Mouse (Mus musculus): ENCODE data around the gene Dlg2. TPM values are rescaled to one million over a fixed set of nuclear protein-coding genes. Genes with fewer than 3 reads are reported as not detected.
A peak's percentile ranks its signal among the peaks of the same experiment; 100 is the strongest.

Dlg2 gene
- polyA plus RNA-seq, 1 experiment: 141 TPM

GRCm38 (mm10) chr7:91086071-91086470 is 609.6 kb downstream of the Dlg2 start:
- no peak for DNase-seq (ENCODE audit: extremely low spot score in 1 of 2, low spot score in 1 of 2)

DNA sequence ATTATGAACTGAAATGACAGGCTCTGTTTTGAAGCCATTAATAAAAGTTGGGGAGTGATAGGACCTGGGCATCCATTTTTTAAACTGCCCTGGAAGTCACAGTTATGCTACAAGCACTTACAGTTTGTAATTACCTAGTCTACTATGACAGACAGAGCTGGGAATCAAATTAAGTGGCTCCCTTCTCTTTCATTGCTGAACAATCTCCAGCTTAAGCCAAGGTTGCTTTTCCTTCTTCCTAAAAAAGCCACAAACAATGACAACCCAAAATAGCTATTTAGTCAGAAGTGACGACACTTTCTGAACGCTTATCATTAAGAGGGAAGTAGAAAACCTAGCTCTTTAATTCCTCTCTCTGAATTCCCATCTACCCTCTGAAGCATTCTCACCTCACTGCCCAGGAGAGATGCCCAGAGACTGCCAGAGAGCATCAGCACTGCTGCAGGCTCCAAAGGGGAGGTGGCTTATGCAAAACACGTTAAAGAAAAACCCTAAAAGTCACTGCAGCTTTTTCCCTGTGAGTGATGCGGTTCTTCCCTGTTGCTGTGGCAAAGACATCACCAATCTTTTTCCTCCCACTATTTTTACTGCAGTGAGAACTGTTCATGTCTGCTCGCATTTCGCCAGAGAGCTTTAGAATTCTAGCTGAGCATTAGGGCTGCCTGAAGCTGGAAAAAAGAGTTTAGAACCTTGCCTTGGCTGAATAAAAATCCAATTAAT is 612.9 kb downstream of the Dlg2 start:
- peak; percentile 57 to 72 for DNase-seq (ENCODE audit: extremely low spot score in 1 of 2, low spot score in 1 of 2)

GRCm38 (mm10) chr7:91090317-91090829 is 613.9 kb downstream of the Dlg2 start:
- DNase-seq (ENCODE audit: extremely low spot score in 1 of 2, low spot score in 1 of 2): peak in 1 of 2 experiments; percentile 42

- peak in 1 of 2 experiments; percentile 55 for DNase-seq (ENCODE audit: extremely low spot score in 1 of 2, low spot score in 1 of 2)
Observed at GRCm38 (mm10) chr7:91090830-91091683, 614.6 kb downstream of the Dlg2 start.

DNA sequence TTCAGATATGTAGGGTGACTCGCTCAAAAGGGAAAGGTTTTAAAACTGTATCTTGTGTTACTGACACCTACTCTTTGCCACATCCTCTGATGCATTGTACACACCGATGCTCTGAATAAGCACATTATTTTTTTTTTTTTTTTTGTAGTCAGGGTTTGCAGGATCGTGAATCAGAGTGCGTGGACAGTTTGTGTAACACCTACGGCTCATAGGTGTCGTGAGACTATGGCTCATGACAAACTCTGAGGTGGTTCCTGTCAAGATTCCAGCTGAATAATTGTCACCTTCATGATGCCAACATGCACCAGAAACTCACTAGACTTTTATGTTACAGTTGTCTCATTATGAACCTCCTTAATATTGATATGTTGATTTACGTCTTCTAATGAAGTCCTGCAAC is 620.0 kb downstream of the Dlg2 start:
- peak; percentile 34 to 73 for DNase-seq (ENCODE audit: extremely low spot score in 1 of 2, low spot score in 1 of 2)

DNA sequence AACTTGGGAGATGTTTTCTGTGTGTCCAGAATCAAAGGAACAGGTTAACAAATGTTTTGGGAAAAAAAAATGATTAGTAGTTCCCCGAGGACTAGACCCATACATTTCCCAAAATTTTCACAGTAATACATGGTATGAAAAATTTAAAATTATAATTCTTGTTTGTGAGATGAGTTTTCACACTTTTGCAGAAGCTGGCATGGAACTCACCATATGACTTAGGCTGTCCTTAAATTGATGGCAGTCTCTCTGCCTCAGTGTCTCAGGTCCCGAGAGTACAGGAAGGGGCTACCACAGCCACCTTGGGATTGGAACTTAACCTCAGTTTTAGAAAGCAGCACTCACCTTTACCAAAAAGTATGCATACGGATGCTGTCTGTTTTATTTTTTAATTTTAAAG is 622.0 kb downstream of the Dlg2 start:
- peak in 1 of 2 experiments; percentile 35 for DNase-seq (ENCODE audit: extremely low spot score in 1 of 2, low spot score in 1 of 2)

GRCm38 (mm10) chr7:91109575-91109974 is 633.1 kb downstream of the Dlg2 start:
- peak in 1 of 2 experiments; percentile 61 for DNase-seq (ENCODE audit: extremely low spot score in 1 of 2, low spot score in 1 of 2)

DNA sequence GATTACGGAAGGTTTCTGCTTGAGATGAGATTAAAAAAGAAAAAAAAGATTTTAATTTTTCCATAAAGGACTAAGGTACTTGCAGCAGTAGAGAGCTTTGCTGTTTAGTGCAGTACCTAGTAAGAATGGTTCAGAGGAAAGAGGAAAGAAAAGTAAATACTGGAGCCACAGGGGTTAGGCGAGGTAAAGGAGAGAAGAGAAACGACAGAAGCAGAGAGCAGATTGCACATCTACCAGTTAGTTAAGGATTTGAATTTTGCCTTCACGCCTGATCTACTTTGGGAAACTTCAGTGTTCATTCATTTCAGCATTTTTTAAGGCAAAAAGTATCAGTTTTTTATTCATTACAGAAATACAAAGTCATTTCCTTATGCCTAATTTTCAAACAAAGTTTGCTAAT is 655.7 kb downstream of the Dlg2 start:
- peak in 1 of 2 experiments; percentile 28 for DNase-seq (ENCODE audit: extremely low spot score in 1 of 2, low spot score in 1 of 2)

DNA sequence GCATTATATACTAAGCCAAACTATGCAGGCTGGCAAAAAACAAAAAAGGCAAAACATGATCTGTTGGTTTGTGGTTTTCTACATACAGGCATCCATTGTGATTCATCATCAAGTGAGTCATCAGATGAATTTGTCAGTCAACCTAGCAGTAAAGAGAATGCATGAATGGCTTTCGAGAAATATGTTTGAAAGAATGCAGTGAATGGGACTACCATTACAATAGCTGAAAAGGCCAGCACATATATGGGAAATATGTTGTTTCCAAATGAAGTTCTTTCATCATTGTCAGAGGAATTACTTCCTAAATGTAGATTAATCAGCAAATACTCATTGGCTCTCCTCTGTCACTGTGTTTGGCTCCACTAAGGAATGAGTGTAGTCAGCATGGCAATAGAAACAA is 677.6 kb downstream of the Dlg2 start:
- DNase-seq (ENCODE audit: extremely low spot score in 1 of 2, low spot score in 1 of 2): no peak

DNA sequence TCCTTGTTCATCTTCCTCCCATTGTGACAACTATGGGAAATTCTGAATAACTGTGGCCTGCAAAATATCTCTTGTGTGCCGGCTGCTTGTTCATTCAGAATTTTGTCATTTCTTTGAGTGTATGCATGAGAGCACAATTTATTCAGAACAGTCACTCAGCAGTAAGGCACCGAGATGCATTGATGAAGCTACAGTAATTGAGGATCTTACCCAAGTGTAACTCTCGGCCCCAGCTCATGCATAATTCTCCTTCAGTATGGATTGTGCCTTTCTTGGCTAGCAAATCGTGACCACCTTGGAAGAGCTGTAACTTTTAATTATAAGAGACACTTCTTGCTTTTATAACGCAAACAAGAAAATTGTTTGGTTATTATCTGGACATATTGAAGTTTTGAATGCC is 682.7 kb downstream of the Dlg2 start:
- no peak for DNase-seq (ENCODE audit: extremely low spot score in 1 of 2, low spot score in 1 of 2)

GRCm38 (mm10) chr7:91161643-91162175 is 685.2 kb downstream of the Dlg2 start:
- no peak for DNase-seq (ENCODE audit: extremely low spot score in 1 of 2, low spot score in 1 of 2)

DNA sequence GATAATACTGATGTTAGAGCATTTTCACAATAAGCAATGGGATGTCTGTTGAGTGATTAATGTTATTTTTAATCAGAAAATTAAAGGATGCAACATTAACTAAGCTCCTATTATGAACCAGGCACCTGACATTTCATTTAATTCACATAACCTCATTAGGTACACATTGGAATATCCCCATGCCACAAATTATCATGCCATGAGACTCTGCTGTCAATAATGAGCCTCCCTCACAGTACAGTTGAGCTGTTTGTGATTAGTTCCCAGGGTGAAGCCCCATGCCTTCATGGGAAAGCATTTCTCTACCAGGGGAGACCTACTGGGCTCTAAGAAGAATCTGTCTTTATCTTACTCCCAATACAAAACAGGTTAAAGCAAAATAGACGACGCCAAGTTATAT is 697.1 kb downstream of the Dlg2 start:
- DNase-seq (ENCODE audit: extremely low spot score in 1 of 2, low spot score in 1 of 2): no peak

DNA sequence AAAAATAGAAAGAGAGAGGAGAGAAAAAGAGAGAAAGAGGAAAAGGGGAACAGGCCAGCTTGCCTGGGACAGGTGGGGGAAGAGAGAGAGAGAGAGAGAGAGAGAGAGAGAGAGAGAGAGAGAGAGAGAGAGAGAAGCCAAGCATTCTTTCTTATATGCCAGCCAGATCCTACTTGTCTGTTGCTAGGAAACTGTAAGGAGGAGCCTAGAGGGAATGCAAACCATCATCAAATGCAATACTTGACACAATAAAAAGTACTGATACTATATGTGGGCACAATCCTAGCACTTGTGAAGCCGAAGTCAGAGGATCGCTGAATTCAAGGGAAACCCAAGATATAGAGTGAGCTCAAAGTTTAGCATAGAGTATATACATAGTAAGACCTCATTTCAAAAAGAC is 711.7 kb downstream of the Dlg2 start:
- no peak for DNase-seq (ENCODE audit: extremely low spot score in 1 of 2, low spot score in 1 of 2)

GRCm38 (mm10) chr7:91199372-91199771 is 722.9 kb downstream of the Dlg2 start:
- peak in 1 of 2 experiments; percentile 41 for DNase-seq (ENCODE audit: extremely low spot score in 1 of 2, low spot score in 1 of 2)

GRCm38 (mm10) chr7:91208083-91208852 is 731.8 kb downstream of the Dlg2 start:
- peak; percentile 55 to 79 for DNase-seq (ENCODE audit: extremely low spot score in 1 of 2, low spot score in 1 of 2)

DNA sequence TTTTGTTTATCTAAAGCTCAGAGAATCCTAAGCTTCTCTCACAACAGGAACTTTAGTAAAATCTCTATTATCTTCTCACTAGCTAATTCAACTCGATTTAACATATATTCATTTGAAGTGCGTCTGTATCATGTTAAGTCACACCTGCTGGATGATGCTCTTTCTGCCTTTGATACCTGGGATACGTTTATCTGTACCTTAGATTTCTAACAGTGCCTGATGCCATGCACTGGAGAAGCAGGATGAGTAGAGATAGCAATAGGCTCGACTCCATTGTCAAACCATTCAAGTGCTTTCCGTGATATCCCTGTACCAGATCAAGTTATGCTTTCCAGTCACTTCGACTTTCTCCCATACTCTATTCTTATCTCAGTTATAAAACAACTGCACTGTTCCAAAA is 732.5 kb downstream of the Dlg2 start:
- DNase-seq (ENCODE audit: extremely low spot score in 1 of 2, low spot score in 1 of 2): no peak

- no peak for DNase-seq (ENCODE audit: extremely low spot score in 1 of 2, low spot score in 1 of 2)
Observed at GRCm38 (mm10) chr7:91212236-91212635, 735.8 kb downstream of the Dlg2 start.

- no peak for DNase-seq (ENCODE audit: extremely low spot score in 1 of 2, low spot score in 1 of 2)
Observed at GRCm38 (mm10) chr7:91214921-91215320, 738.4 kb downstream of the Dlg2 start.

DNA sequence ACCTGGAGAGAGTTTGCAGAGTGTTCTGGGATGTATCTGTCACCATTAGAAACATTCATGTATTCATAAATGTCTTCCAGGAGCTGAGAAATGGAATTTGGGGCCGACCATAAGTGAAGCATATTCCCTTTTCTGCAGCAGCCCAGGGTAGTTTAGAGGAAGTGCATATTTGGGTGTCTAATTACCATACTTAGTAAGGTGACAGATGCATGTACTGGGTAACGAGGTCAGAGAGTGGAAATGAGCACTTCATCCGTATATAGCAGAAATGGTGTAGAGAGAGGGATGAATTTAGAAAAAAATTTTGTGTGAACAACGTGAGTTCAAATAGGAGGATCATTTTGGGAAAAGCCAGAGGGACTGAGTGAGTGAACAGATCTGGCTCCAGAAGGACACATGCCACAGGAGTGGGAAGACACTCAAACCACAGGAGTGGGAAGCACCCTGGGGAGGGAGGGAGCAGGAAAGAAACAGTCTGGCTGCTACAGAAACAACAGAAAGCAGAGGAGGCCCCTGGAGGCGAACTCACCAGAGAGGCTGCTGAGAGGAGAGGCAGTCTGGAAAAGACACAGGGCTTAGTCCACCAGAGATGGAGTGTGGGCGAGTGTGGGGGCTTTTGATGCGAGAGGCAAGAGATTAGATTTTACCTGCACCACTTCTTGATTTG is 742.0 kb downstream of the Dlg2 start:
- peak; percentile 70 to 78 for DNase-seq (ENCODE audit: extremely low spot score in 1 of 2, low spot score in 1 of 2)

DNA sequence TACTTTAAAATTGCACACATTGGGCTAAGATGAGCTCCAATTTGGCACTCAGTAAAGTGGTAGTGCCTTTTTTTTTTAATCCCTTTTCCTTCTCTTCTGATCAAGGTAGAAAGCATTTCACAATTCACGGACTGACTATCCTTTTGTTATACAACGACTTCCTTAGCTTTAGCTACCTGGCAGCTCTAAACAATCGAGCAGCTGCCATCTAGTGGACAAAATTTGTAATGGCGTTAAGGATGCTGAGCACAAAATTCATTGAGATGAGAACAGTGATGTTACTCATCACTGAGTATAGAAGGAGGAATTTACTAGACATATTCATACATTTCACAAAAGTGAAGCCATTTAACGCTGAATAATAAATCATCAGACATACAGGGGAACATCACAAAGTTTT is 750.0 kb downstream of the Dlg2 start:
- peak; percentile 66 to 94 for DNase-seq (ENCODE audit: extremely low spot score in 1 of 2, low spot score in 1 of 2)

Measured in frontal cortex, adult 2 months (tissue).